Mouse (Mus musculus): Measurements from ENCODE around the gene Hnrnpul1. TPM values are rescaled to one million over a fixed set of nuclear protein-coding genes. Genes with fewer than 3 reads are reported as not detected.

The Hnrnpul1 gene
- polyA plus RNA-seq, 1 experiment from 2014 or later: 51.5 TPM

DNA sequence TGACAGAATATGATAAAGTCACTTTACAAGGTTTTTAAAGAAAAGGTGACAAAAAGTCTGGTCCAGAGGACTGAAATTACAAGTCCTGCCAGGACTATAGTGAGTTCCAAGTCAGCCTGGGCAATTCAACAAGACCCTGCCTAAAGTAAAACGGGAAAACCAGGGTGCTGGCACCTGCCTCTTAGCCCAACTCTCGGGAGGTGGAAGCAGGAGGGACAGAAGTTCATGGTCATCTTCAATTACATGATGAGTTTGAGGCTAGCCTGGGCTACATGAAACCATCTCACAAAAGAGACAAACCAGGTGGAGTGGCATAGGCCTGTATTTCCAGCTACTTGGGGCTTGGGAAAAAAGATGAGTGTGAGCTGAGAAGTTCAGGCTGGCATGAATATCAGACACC lies 82.9 kb downstream of the Hnrnpul1 start:
- no peak for ATAC-seq
- WGBS: 70% methylated on average over 2 of the region's 2 CpGs
- Histone ChIP-seq H3K36me3 (0 out of 2 replicates have a peak, but pooled peaks cover 5% of the 10 kb centered on the region), H3K9me3 (no peaks in the 10 kb centered on the region), H3K4me2 (replicated peaks) (no peak overlapping the region), H3K27me3 (replicated peaks) (peaks cover 26% of the 10 kb centered on the region), H3K9ac (no peak overlapping the region), H3K4me1 (replicated peaks) (peaks cover 12% of the 10 kb centered on the region), H3K27ac (no peak overlapping the region), H3K4me3 (replicated peaks) (no peak overlapping the region)

Other genes starting within 250 kb of the Hnrnpul1 start
- 0.10 and 0.18 TPM in 2 replicates for gene Ceacam2, start 214.9 kb downstream of the Hnrnpul1 start, polyA plus RNA-seq (2015; fragmentation: Nextera tagmentation; extraction: Ambion mirVana)
- gene Erich4, start 138.9 kb downstream of the Hnrnpul1 start, polyA plus RNA-seq (2015; fragmentation: Nextera tagmentation; extraction: Ambion mirVana): 13.3 and 19.0 TPM in 2 replicates
- 38.4 and 43.4 TPM in 2 replicates for gene Dmac2, start 135.3 kb downstream of the Hnrnpul1 start, polyA plus RNA-seq (2015; fragmentation: Nextera tagmentation; extraction: Ambion mirVana)
- 7.1 and 8.6 TPM in 2 replicates for gene B3gnt8, start 128.1 kb downstream of the Hnrnpul1 start, polyA plus RNA-seq (2015; fragmentation: Nextera tagmentation; extraction: Ambion mirVana)
- gene Bckdha, start 95.8 kb downstream of the Hnrnpul1 start, polyA plus RNA-seq (2015; fragmentation: Nextera tagmentation; extraction: Ambion mirVana): 44.7 and 49.2 TPM in 2 replicates
- 80.5 and 87.7 TPM in 2 replicates for gene Exosc5, start 95.6 kb downstream of the Hnrnpul1 start, polyA plus RNA-seq (2015; fragmentation: Nextera tagmentation; extraction: Ambion mirVana)
- 1.9 and 2.4 TPM in 2 replicates for gene Tmem91, start 79.6 kb downstream of the Hnrnpul1 start, polyA plus RNA-seq (2015; fragmentation: Nextera tagmentation; extraction: Ambion mirVana)
- 22.4 and 23.7 TPM in 2 replicates for gene B9d2, start 74.0 kb downstream of the Hnrnpul1 start, polyA plus RNA-seq (2015; fragmentation: Nextera tagmentation; extraction: Ambion mirVana)
- gene Tgfb1, start 67.8 kb downstream of the Hnrnpul1 start, polyA plus RNA-seq (2015; fragmentation: Nextera tagmentation; extraction: Ambion mirVana): 2.3 and 2.5 TPM in 2 replicates
- gene Ccdc97, start 35.7 kb downstream of the Hnrnpul1 start, polyA plus RNA-seq (2015; fragmentation: Nextera tagmentation; extraction: Ambion mirVana): 18.5 and 19.3 TPM in 2 replicates
- 69.8 and 71.5 TPM in 2 replicates for gene Axl, start 33.9 kb upstream of the Hnrnpul1 start, polyA plus RNA-seq (2015; fragmentation: Nextera tagmentation; extraction: Ambion mirVana)
- 33.2 and 35.9 TPM in 2 replicates for gene Cyp2s1, start 62.2 kb upstream of the Hnrnpul1 start, polyA plus RNA-seq (2015; fragmentation: Nextera tagmentation; extraction: Ambion mirVana)
- not detected in 2 replicates for gene Cyp2b10, start 142.9 kb upstream of the Hnrnpul1 start, polyA plus RNA-seq (2015; fragmentation: Nextera tagmentation; extraction: Ambion mirVana)

Data from intestine, embryonic 15.5 days (tissue).